Mouse (Mus musculus): ENCODE results near the gene Pdcd6ip. TPM values are rescaled to one million over a fixed set of nuclear protein-coding genes. Genes with fewer than 3 reads are reported as not detected.

Pdcd6ip gene
- polyA plus RNA-seq, 1 experiment from 2014 or later, result 49.4 TPM

DNA sequence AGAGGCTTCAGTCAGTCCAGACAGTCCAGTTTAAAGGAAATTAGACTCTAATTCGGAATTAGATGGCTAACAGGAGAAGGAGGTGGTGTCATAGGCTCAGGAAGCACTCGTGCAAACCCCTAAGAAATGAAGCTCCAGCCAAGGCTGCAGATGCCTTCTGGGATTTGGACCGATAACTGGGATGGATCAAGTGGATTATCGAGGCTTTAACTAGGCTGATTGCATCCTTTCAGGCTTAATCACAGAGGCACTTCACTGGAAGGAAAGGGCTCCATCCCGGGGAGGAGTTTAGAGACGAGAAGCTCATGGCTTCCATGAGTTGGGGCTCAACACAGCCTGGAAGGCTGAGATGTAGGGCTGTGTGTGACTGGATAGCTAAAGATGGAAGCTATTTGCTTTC lies 84.0 kb downstream of the Pdcd6ip start:
- no peaks in the 10 kb centered on the region for H3K27me3 ChIP-seq (ENCODE audit: control insufficient read depth, insufficient read depth, low read length)
- no peaks in the 10 kb centered on the region for H3K36me3 ChIP-seq (ENCODE audit: control insufficient read depth, insufficient read depth, low read length)
- H3K27ac ChIP-seq (ENCODE audit: low read depth, low read length), result no peak overlapping the region
- no peaks in the 10 kb centered on the region for H3K4me1 ChIP-seq (ENCODE audit: control insufficient read depth, insufficient read depth, low read length)
- DNase-seq (ENCODE audit: low spot score, missing footprints), result peak; percentile 79
- H3K9me3 ChIP-seq (ENCODE audit: control insufficient read depth, low read length), result no peaks in the 10 kb centered on the region
- ATAC-seq (ENCODE audit: low FRiP score), result no peak
- WGBS, result 57% methylated on average over 6 of the region's 6 CpGs
- H3K9ac ChIP-seq (ENCODE audit: low read length), result no peak overlapping the region
- H3K4me3 ChIP-seq (ENCODE audit: low read depth, low read length), result no peak overlapping the region
- no peak overlapping the region for H3K4me2 ChIP-seq

DNA sequence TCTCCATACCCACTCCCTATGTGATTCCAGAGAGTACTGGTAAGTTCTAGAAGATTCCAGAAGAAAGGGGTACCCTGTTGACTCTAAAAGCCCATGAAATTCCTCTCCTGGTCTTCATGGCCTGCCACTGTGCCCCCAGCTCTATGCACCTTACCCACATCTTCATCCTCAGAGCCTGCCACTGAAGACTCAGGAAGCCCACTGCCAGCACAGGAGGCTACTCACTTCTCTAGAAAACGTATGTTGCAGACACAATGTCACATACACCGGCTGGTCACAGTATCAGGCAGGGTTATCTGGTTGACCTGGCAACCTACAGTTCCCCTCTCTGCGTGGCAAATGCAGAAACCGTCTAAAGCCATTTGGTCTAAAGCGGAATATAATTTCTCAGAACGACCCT lies 91.0 kb downstream of the Pdcd6ip start:
- ATAC-seq (ENCODE audit: low FRiP score) (no peak), DNase-seq (ENCODE audit: low spot score, missing footprints) (peak; percentile 59)
- Histone ChIP-seq H3K4me3 (ENCODE audit: low read depth, low read length) (no peak overlapping the region), H3K27me3 (ENCODE audit: control insufficient read depth, insufficient read depth, low read length) (no peaks in the 10 kb centered on the region), H3K36me3 (ENCODE audit: control insufficient read depth, insufficient read depth, low read length) (no peaks in the 10 kb centered on the region), H3K4me1 (ENCODE audit: control insufficient read depth, insufficient read depth, low read length) (no peaks in the 10 kb centered on the region), H3K9ac (ENCODE audit: low read length) (no peak overlapping the region), H3K4me2 (no peak overlapping the region), H3K27ac (ENCODE audit: low read depth, low read length) (no peak overlapping the region), H3K9me3 (ENCODE audit: control insufficient read depth, low read length) (no peaks in the 10 kb centered on the region)
- 91% methylated on average over 6 of the region's 6 CpGs for WGBS

DNA sequence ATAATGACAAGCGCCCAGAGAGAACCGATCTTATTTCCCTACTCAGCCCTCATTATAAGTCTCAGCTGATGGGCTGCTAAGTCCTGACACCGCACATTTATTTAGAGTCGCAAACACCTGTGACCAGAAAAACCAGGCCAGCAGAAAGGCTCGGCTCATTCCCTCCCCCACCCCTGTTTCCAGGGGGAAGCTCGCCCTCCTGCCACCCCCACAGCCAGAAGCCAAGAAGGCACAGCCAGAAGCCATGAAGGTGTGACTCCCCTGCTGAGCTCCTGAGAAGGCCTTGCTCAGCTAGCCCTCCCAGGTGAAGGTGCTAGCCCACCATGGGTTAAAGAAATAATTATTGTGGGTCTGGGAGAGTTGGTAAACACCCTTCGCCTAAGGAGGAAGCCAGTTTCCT lies 97.3 kb downstream of the Pdcd6ip start:
- WGBS, result 81% methylated on average over 7 of the region's 7 CpGs

DNA sequence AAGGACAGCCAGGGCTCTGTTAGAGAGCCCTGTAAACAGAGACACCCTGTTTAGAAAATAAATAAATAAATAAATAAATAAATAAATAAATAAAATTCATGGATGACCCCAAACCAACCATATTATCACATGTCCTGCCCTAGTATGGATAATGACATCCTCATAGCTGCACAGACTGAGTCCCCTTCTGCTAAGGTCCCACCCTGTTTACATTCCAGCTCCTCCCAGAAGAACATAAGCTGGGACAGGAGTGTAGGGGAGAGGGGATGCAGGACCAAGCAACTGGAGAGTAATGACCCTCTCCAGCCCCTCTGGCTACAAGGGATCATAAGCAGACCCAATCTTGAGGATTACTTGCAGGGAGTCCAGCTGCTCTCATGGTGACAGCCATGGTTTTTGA lies 105.9 kb downstream of the Pdcd6ip start:
- Histone ChIP-seq H3K9me3 (ENCODE audit: control insufficient read depth, low read length) (no peaks in the 10 kb centered on the region), H3K27ac (ENCODE audit: low read depth, low read length) (no peak overlapping the region), H3K9ac (ENCODE audit: low read length) (no peak overlapping the region), H3K4me2 (no peak overlapping the region), H3K4me3 (ENCODE audit: low read depth, low read length) (no peak overlapping the region), H3K36me3 (ENCODE audit: control insufficient read depth, insufficient read depth, low read length) (no peaks in the 10 kb centered on the region), H3K27me3 (ENCODE audit: control insufficient read depth, insufficient read depth, low read length) (no peaks in the 10 kb centered on the region), H3K4me1 (ENCODE audit: control insufficient read depth, insufficient read depth, low read length) (no peaks in the 10 kb centered on the region)
- no peak for DNase-seq (ENCODE audit: low spot score, missing footprints)
- no peak for ATAC-seq (ENCODE audit: low FRiP score)

More for the DNA sequence above, 97.3 kb downstream of the Pdcd6ip start:
- Histone ChIP-seq H3K4me2 (no peak overlapping the region), H3K36me3 (ENCODE audit: control insufficient read depth, insufficient read depth, low read length) (no peaks in the 10 kb centered on the region), H3K27me3 (ENCODE audit: control insufficient read depth, insufficient read depth, low read length) (no peaks in the 10 kb centered on the region), H3K4me3 (ENCODE audit: low read depth, low read length) (no peak overlapping the region), H3K9ac (ENCODE audit: low read length) (no peak overlapping the region), H3K4me1 (ENCODE audit: control insufficient read depth, insufficient read depth, low read length) (no peaks in the 10 kb centered on the region), H3K27ac (ENCODE audit: low read depth, low read length) (no peak overlapping the region), H3K9me3 (ENCODE audit: control insufficient read depth, low read length) (no peaks in the 10 kb centered on the region)
- DNase-seq (ENCODE audit: low spot score, missing footprints) (no peak), ATAC-seq (ENCODE audit: low FRiP score) (no peak)

Other genes starting within 250 kb of the Pdcd6ip start
- gene Clasp2, start 33.2 kb upstream of the Pdcd6ip start, polyA plus RNA-seq (2014; fragmentation: Nextera tagmentation; extraction: Ambion mirVana), result 51.4 and 53.2 TPM in 2 replicates
- gene Ubp1, start 222.7 kb upstream of the Pdcd6ip start, polyA plus RNA-seq (2014; fragmentation: Nextera tagmentation; extraction: Ambion mirVana), result 45.8 and 46.8 TPM in 2 replicates